Mouse (Mus musculus): ENCODE measurements at regions not wholly inside any gene's neighbourhood (a gene's known extent, or its start where the extent isn't known, plus 50 kb on each side); places are given as distances from the start of the nearest gene placed in this dataset.

- DNase-seq (ENCODE audit: low spot score in 2 of 2): no peak
Observed at GRCm38 (mm10) chr3:131698070-131698750, 133.6 kb downstream of the Papss1 start.

- DNase-seq (ENCODE audit: low spot score in 2 of 2): no peak
Observed at GRCm38 (mm10) chr3:131703134-131703533, 138.6 kb downstream of the Papss1 start.

- DNase-seq (ENCODE audit: low spot score in 2 of 2): no peak
Observed at GRCm38 (mm10) chr3:131713532-131713931, 149.0 kb downstream of the Papss1 start.

GRCm38 (mm10) chr3:131718761-131719160 is 154.2 kb downstream of the Papss1 start:
- no peak for DNase-seq (ENCODE audit: low spot score in 2 of 2)

GRCm38 (mm10) chr3:131728618-131729017 is 164.1 kb downstream of the Papss1 start:
- DNase-seq (ENCODE audit: low spot score in 2 of 2): no peak

- DNase-seq (ENCODE audit: low spot score in 2 of 2): no peak
Observed at GRCm38 (mm10) chr3:131734226-131734625, 169.7 kb downstream of the Papss1 start.

GRCm38 (mm10) chr3:131737461-131737860 is 172.9 kb downstream of the Papss1 start:
- no peak for DNase-seq (ENCODE audit: low spot score in 2 of 2)

GRCm38 (mm10) chr3:131737953-131738598 is 173.5 kb downstream of the Papss1 start:
- DNase-seq (ENCODE audit: low spot score in 2 of 2): no peak

GRCm38 (mm10) chr3:131755537-131755936 is 191.0 kb downstream of the Papss1 start:
- no peak for DNase-seq (ENCODE audit: low spot score in 2 of 2)

GRCm38 (mm10) chr3:131756126-131756525 is 191.6 kb downstream of the Papss1 start:
- DNase-seq (ENCODE audit: low spot score in 2 of 2): no peak

GRCm38 (mm10) chr3:131769976-131770375 is 205.4 kb downstream of the Papss1 start:
- DNase-seq (ENCODE audit: low spot score in 2 of 2): no peak

GRCm38 (mm10) chr3:131770486-131770885 is 205.9 kb downstream of the Papss1 start:
- DNase-seq (ENCODE audit: low spot score in 2 of 2): no peak

- DNase-seq (ENCODE audit: low spot score in 2 of 2): no peak
Observed at GRCm38 (mm10) chr3:131771863-131772546, 207.4 kb downstream of the Papss1 start.

- no peak for DNase-seq (ENCODE audit: low spot score in 2 of 2)
Observed at GRCm38 (mm10) chr3:131772593-131772992, 208.0 kb downstream of the Papss1 start.

- DNase-seq (ENCODE audit: low spot score in 2 of 2): no peak
Observed at GRCm38 (mm10) chr3:131775431-131775830, 210.9 kb downstream of the Papss1 start.

GRCm38 (mm10) chr3:131776650-131777049 is 212.1 kb downstream of the Papss1 start:
- no peak for DNase-seq (ENCODE audit: low spot score in 2 of 2)

GRCm38 (mm10) chr3:131779803-131780202 is 215.2 kb downstream of the Papss1 start:
- DNase-seq (ENCODE audit: low spot score in 2 of 2): no peak

- DNase-seq (ENCODE audit: low spot score in 2 of 2): no peak
Observed at GRCm38 (mm10) chr3:131785524-131785923, 221.0 kb downstream of the Papss1 start.

- DNase-seq (ENCODE audit: low spot score in 2 of 2): no peak
Observed at GRCm38 (mm10) chr3:131788321-131788720, 223.8 kb downstream of the Papss1 start.

- DNase-seq (ENCODE audit: low spot score in 2 of 2): no peak
Observed at GRCm38 (mm10) chr3:131789177-131789576, 224.6 kb downstream of the Papss1 start.

GRCm38 (mm10) chr3:131794056-131794455 is 229.5 kb downstream of the Papss1 start:
- DNase-seq (ENCODE audit: low spot score in 2 of 2): no peak

Measured in left cerebral cortex, adult 8-10 months (tissue).